Mouse (Mus musculus) gastrocnemius, adult 18-20 months (tissue): Measurements from ENCODE around the gene Scfd2. TPM values are rescaled to one million over a fixed set of nuclear protein-coding genes. Genes with fewer than 3 reads are reported as not detected.

Experiments used
- DNase-seq: peaks from one replicate; pipeline ENCODE4 v3.0.0; 2021; ENCODE audit warnings: low spot score
- total RNA-seq, 2 experiments: library from RNA; stranded (reverse); gene quantifications; 2 replicates each; pipeline ENCODE4 v1.2.3; 2021

Scfd2 gene
- total RNA-seq, 2 experiments from 2014 or later = 9.4 to 11.2 TPM

GRCm38 (mm10) chr5:74365984-74366709, 165.4 kb downstream of the Scfd2 start:
- no peak for DNase-seq

DNA sequence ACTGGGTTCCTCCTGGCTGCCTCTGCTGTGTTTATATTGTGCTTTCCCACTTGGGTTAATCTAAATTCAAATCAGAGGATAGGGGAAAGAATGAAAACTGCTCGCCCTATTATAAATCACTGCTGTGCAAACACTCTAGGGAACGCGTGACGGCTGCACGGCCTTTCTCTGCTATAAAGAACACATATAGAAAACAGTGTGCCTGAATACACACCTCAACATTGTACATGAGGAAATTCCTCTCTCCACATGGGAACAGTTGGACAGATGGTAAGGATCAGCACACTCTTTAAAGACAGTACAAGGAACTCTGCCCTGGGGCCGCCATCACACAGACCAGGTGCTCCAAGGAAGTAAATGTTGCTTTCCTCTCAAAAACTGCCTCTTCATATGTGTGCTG, 166.2 kb downstream of the Scfd2 start:
- no peak for DNase-seq

- DNase-seq = no peak
Observed at GRCm38 (mm10) chr5:74363296-74363695, 168.3 kb downstream of the Scfd2 start.

- DNase-seq = no peak
Observed at GRCm38 (mm10) chr5:74361531-74361930, 170.0 kb downstream of the Scfd2 start.

GRCm38 (mm10) chr5:74358033-74358432, 173.5 kb downstream of the Scfd2 start:
- DNase-seq = no peak

DNA sequence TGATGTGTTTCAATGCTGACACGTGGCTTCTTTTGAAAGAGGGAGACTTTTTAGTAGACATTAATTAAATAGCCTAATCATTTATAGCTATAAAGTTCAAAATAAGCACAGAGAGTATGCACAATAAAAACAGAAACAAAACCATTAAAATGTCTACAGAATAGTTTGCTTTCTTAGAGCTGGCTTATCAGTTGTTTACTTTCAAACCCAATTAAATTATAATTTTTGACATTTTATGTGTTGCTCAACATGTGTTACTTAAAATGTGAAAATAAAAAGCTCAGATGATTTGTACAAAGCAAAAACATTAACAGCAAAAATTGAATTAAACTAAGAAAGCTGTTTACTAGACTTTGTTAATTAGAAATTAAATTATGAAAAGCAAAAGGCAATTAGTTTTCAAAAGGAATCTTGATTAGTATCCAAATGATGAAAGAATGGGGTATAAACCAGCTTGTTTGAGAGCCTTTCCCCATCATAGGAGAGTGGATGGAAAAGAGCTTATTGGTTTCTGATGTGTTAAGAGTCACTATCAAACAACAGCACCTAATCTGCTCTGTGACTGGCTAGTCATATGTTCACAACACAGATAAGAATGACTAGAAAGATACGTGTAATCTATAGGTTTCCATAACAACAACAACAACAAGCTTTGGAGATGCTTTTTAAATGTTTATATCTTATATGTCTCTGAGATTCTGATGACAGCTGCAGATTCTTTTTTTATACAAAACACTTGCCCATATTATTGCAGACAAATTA, 176.0 kb downstream of the Scfd2 start:
- DNase-seq = no peak

DNA sequence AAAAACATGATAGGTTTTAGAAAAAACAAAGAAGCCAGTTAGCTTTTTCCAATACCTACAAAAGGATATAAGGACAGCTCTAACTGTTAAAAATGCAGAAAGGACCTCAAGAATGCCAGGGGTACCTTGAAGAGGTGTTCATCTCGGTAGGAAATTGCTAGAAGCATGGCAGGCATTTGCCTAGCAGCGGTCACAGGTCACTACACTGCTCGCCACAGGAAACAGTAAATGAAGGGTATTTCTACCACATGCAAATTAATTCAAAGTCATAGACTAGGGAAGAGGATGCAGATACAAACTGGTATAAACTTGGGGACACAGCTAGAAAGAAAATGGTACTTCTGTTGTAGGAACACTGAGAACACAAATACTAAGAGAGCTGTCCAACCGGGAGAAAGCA, 180.7 kb downstream of the Scfd2 start:
- no peak for DNase-seq

GRCm38 (mm10) chr5:74348079-74348870, 183.3 kb downstream of the Scfd2 start:
- no peak for DNase-seq

- no peak for DNase-seq
Observed at GRCm38 (mm10) chr5:74343045-74343444, 188.5 kb downstream of the Scfd2 start.

GRCm38 (mm10) chr5:74342557-74342956, 189.0 kb downstream of the Scfd2 start:
- DNase-seq = no peak

GRCm38 (mm10) chr5:74337491-74337890, 194.1 kb downstream of the Scfd2 start:
- DNase-seq = no peak

- DNase-seq = no peak
Observed at GRCm38 (mm10) chr5:74336780-74337179, 194.8 kb downstream of the Scfd2 start.

DNA sequence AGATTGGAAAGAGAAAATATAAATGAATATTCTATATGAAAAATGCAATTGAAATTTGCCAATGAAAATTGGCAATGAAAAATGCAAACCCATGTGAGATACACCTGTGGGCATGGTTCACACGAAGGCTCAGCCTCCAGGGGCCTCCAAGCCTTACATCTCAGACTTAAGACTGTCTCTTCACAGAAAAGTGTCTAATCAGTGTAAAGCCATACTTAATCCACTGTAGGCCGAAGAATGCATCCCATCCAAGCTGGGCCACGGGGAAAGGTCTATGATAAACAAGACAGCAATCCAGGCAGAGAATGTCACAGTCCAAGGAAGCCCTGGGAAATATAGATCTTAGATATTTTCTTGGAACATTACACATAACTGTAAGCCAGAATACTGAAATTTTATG, 198.3 kb downstream of the Scfd2 start:
- DNase-seq = no peak

- no peak for DNase-seq
Observed at GRCm38 (mm10) chr5:74326228-74326627, 205.3 kb downstream of the Scfd2 start.

DNA sequence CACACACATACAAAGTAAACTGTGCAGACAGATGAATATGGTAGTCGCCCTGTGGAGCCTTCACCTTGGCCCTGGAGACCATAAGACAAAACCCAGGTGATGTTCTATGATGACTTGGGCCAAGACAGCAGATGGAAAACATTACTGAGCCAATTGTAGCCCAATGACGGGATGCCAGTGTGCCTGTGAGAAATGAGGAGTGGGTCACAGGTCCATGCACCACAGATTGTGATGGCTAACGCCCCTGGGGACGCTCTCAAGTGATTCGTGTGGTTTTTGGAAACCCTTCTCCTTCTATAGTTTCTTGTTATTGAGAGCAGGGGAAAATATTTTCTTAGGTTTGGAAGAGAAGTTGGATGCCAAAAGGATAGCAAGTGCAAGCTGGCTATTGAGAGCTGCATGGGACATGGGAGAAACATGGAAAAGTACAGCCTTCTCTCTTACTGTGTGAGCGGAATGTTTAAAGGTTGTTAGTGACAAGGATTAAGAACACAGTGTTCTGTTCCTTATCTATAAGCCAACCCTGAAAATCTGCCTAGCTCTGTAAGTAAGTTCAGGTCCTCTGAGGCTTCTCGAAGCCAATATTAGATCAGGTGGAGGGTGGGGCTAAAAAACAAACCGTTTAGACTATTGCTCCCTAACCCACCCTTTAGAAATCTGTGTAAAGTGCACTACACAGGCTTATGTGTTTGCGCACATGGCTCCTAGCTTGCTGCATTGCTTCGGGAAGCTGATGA, 210.4 kb downstream of the Scfd2 start:
- no peak for DNase-seq

DNA sequence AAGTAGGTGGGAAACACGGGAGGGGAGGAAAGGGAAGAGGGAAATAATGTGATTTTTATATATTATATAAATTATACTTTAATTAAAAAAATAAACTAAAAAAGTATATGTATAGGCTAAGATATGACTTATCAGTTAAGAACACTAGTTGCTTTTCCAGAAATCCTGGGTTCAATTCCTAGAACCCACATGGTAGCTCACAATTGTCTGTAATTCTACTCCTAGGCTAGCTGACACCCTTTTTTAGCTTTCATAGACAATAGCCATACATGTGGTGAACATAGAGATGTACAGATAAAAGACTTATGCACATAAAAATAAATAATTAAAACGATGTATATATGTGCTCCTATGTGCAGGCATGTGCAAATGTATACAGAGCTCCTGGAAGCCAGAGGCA, 212.0 kb downstream of the Scfd2 start:
- no peak for DNase-seq

DNA sequence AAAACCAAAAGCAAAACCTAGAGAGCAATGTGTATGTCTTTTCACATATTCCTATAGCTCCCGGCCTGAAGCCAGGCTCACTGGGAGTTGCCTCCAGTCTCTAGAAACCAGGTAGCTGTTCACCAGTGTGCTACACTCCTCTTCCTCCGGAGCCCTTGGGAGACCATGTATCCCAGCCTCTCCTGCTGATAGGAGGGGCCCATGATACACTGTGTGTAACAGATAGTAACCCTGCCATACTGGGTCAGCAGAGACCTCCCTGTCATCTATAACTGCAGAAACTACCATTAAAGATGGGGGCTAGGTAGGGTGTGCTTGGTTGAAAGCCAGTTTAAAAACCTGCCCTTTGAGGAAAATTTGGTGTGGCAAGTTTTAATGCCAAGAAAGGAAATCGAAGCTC, 214.4 kb downstream of the Scfd2 start:
- no peak for DNase-seq

- no peak for DNase-seq
Observed at GRCm38 (mm10) chr5:74316333-74316945, 215.1 kb downstream of the Scfd2 start.

DNA sequence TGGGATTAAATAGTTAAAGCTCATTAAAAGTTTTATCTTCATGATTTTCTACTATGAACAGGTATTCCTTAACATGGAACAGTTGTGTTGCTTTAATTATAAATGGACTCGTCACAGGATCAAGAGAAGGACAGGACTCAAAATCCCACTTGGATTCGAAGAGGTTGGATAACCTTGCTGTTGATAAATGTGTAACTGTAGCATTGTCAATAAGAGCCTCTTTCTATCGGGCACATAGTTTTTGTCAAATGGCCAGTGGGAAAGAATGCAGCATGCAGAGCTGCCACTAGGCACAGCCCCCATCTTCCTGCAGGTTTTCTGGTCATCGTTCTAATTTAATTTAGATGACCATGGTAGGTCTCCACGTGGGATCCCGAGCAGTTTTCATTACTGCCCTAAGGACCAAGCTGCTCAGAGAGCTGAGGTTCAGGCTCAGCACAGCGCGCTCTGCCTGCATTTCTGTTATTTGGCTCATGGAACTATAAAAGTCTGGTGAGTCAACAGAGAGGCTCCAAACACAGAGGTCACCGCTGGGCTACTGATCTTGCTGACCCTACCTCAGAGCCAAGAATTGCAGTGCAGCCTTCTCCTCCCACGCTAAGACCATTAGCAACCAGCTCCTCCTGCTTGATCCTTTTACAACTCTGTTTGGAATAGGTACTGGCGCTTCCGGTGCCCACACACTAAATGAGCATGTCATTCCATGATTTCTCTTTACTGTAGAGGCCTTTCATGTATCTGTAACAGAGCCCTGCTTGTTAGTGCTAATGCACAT, 215.9 kb downstream of the Scfd2 start:
- peak; percentile 67 for DNase-seq

- no peak for DNase-seq
Observed at GRCm38 (mm10) chr5:74314501-74314900, 217.1 kb downstream of the Scfd2 start.
